Mouse (Mus musculus): ENCODE data around the gene Dclk3. TPM values are rescaled to one million over a fixed set of nuclear protein-coding genes. Genes with fewer than 3 reads are reported as not detected.

Gene Dclk3
- total RNA-seq, 2 experiments from 2014 or later = 0.16 to 0.59 TPM

DNA sequence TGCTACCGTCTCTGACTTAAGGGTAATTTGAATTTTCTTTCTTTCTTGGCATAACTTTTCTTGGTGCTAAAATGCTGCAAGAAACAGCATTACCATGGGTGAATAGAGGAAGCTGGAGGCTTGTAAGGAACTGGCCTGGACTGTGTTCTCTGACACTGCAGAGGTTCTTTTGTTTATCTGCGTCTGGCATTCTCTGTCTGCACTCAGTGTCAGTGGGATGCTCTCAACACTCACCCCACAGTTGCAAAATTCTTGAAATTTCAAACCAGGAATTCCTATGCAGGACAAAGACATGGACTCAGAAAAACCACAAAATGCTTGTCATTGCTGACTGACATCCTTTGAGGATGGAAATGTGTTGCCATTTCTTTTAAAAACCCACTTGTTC is 9.5 kb upstream of the Dclk3 start:
- intact Hi-C loops (cut with DNase I) = loop anchor here (5.0 kb wide), 1 partner anchor 48 kb away; no protein-coding TSS in a partner anchor
- no peak for DNase-seq (ENCODE audit: low spot score)

GRCm38 (mm10) chr9:111435429-111435828 is 3.5 kb upstream of the Dclk3 start:
- intact Hi-C loops (cut with DNase I) = no loop called here
- DNase-seq (ENCODE audit: low spot score) = no peak

GRCm38 (mm10) chr9:111439836-111440201 is 938 bp downstream of the Dclk3 start:
- intact Hi-C loops (cut with DNase I) = no loop called here
- DNase-seq (ENCODE audit: low spot score) = no peak

GRCm38 (mm10) chr9:111440446-111440845 is 1.6 kb downstream of the Dclk3 start:
- DNase-seq (ENCODE audit: low spot score) = no peak
- intact Hi-C loops (cut with DNase I) = no loop called here

GRCm38 (mm10) chr9:111441151-111441550 is 2.3 kb downstream of the Dclk3 start:
- DNase-seq (ENCODE audit: low spot score) = no peak
- intact Hi-C loops (cut with DNase I) = no loop called here

- DNase-seq (ENCODE audit: low spot score) = no peak
- intact Hi-C loops (cut with DNase I) = no loop called here
Observed at GRCm38 (mm10) chr9:111446204-111446603, 7.3 kb downstream of the Dclk3 start.

- intact Hi-C loops (cut with DNase I) = no loop called here
- no peak for DNase-seq (ENCODE audit: low spot score)
Observed at GRCm38 (mm10) chr9:111448976-111449375, 10.1 kb downstream of the Dclk3 start.

- intact Hi-C loops (cut with DNase I) = no loop called here
Observed at GRCm38 (mm10) chr9:111449880-111450279, 11.0 kb downstream of the Dclk3 start.

GRCm38 (mm10) chr9:111450853-111451404 is 12.0 kb downstream of the Dclk3 start:
- intact Hi-C loops (cut with DNase I) = no loop called here
- no peak for DNase-seq (ENCODE audit: low spot score)

More at GRCm38 (mm10) chr9:111449880-111450279, 11.0 kb downstream of the Dclk3 start:
- DNase-seq (ENCODE audit: low spot score) = no peak

DNA sequence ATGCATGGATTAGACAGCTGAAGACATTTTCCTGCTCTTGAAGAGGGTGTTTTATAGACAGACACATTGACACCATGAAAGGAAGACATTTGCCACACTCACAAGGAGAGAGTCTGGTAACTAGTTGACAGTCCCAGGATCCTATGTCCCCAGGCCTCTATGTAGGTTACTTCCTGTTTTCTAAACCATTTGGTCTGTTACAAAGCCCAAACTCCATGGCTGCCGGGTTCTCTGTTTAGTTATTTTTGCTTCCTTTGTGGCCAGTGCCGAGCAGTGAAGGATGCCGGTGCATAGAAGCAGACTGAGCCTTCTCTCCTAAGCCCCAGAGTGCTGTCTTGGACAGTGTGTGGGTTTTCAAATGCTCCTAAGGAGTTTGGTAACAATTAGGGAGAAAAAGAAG is 15.0 kb downstream of the Dclk3 start:
- DNase-seq (ENCODE audit: low spot score) = no peak
- intact Hi-C loops (cut with DNase I) = no loop called here

DNA sequence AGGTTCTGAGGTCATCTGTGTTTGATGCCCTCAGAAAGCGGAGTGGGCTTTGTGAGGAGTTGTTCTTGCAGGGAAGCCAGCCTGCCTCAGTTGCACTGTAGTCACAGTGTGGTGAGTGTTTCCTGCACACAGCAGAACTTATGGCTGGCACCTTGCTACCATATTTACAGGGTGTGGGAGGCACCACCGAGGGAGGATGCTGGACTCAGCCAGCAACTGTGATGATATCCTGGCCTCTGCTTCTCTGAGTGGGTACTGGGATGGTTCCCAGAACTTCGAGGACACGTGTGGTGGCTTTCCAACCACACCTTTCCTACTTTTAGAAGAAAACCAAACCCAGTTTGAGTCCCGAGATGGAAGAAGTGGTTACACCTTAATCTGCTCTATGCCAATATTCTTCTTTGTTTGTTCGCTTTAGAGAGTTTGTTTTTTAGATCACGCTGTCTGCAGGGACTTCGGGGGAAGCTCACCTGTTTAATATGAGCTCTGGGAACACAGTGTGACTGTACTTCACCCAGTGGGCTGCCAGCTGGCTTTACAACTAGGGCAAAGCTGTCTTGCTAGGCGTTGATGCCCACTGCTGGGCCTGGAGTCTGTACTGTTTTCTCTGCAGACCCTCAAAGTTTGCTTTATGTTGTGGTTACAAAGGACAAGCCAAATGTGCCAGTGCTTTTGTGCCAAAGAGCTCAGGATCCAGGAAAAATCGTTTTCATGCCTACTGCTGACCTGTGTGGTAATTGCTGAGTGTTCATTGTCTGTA is 18.5 kb downstream of the Dclk3 start:
- intact Hi-C loops (cut with DNase I) = no loop called here

DNA sequence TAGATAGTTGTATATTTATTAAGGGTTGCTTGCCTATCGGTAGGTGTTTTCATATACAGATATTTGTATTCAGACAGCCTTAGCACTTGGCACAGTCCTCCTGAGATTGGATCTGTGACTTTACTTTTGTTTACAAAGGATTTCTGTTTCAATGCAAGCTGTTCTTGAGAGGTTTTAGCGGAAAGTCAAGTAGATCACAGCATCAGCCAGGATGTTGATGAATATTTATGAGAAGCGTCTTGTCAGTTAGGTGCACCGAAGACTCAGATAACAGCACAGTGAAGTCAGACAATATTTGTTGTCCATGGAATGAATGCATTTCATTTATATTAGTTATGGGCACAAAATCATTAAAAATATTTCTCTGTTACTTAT is 19.0 kb downstream of the Dclk3 start:
- DNase-seq (ENCODE audit: low spot score) = no peak
- intact Hi-C loops (cut with DNase I) = no loop called here

More for the DNA sequence above, 18.5 kb downstream of the Dclk3 start:
- DNase-seq (ENCODE audit: low spot score) = no peak

DNA sequence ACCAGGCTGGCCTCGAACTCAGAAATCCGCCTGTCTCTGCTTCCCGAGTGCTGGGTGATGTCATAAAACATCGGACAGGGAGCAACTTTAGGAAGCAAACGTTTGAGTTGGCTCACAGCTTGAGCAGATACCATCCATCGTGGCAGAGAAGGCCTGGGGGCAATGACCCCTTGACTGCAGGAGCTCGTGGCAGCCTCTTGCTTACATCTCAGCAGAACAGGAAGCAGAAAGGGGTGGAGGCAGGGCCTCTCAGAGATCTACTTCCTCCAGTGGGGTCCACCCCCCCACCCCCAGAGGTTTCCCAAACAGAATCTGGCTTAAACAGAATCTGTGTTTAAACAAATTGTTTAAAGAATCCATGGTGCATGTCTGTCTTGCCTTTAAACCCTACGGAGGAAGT is 20.6 kb downstream of the Dclk3 start:
- intact Hi-C loops (cut with DNase I) = no loop called here
- DNase-seq (ENCODE audit: low spot score) = no peak

- no peak for DNase-seq (ENCODE audit: low spot score)
- intact Hi-C loops (cut with DNase I) = no loop called here
Observed at GRCm38 (mm10) chr9:111460201-111460814, 21.4 kb downstream of the Dclk3 start.

DNA sequence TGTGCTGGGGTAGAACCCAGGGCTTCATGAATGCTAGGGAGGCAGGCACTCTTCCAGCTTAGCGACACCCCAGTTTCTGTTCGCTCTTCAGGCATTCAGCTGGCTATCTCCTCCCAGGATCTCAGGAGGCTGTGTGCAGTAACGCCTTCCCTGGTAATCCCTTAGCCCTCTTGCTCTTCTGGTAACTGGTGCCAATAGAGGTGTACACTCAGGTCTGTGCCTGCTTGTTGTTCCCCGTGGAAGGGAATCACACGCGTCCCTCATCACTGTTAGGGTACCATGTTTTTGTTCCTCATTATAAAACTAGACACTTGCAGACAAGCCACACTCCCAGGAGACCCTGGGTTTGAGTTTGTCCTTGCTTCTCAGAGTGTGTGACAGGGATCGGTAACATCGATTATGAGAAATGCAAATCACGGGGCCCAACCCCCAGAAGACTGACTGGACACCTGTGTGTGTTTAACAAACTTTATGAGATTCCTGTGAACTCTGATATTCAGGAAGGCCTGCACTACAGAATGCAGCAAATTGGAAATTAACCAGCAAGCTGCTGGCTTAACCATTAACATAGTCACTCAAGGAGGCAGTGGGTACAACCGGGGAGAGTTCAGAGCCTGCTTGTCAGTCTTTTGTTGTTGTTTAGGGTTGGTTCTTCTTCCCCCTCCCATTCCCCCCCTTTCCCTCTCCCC is 22.7 kb downstream of the Dclk3 start:
- DNase-seq (ENCODE audit: low spot score) = no peak
- intact Hi-C loops (cut with DNase I) = no loop called here

- no peak for DNase-seq (ENCODE audit: low spot score)
- intact Hi-C loops (cut with DNase I) = no loop called here
Observed at GRCm38 (mm10) chr9:111465666-111466065, 26.8 kb downstream of the Dclk3 start.

DNA sequence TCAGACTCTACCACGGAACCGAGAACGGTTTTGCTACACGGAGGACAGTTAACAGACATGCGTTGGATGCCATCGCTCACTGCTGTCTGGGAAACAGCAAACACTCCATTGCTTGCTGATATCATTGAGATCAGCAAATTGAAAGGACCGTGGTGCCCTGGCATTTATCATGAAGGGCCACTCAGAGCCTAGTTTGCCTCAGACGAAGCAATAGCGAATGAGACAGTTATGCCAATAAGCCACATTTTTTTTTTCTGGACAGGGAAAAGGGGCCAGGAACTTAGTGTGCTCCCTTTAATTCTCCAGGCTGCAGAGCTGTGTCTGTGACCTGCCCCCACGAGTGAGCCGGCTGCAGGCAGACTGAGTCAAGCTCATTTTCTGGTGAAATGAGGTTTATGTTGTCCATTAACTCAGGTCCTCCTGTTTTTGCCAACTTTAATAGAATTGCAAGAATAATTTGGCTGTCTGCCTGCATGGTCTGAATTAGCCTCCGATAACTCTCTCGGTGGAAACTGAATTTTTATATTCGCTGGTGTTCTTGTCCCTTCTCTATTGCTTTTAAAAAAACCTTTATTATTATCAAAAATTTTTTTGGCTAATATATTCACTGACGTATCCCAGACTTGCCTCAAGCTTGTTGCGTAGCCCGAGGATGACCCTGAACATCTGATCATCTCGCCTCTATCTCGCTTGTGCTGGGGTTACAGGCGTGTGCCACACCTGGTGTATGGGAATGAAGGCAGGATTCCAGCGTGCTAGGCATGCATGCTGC is 35.0 kb downstream of the Dclk3 start:
- intact Hi-C loops (cut with DNase I) = no loop called here
- no peak for DNase-seq (ENCODE audit: low spot score)

DNA sequence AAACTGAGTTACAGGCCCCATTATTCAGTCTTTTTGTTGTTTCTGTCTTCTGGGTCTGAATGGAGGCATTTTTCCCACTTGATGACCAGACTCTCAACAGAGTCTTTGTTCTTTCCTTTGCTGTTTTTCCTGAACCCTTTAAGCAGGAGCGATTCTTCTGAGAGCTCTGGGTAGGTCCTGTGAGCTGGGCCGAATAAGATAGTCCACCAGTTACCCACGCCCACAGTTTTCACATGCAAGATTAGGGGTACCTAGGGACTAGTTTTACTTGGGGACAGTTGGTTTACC is 35.5 kb downstream of the Dclk3 start:
- intact Hi-C loops (cut with DNase I) = no loop called here
- DNase-seq (ENCODE audit: low spot score) = no peak

DNA sequence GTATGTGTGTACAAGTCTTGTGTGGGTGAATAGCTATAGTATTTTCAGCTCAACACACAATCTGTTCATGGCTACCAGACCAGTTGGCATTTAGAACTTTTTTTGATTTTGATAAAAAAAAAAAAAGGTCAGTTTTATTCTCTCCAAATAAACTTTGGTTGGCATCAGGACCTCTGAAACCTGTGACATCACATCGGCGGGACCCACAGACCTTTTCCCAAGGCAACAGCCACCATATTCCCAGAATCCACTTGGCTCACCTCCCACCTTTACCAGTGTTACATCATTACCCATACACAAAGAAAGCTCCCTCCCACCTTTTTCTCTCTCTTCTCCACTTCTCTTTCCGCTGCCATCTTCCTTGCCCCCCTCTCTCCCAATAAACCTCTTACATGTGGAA is 36.4 kb downstream of the Dclk3 start:
- DNase-seq (ENCODE audit: low spot score) = no peak
- intact Hi-C loops (cut with DNase I) = loop anchor here (5.0 kb wide), 1 partner anchor 48 kb away; no protein-coding TSS in a partner anchor

DNA sequence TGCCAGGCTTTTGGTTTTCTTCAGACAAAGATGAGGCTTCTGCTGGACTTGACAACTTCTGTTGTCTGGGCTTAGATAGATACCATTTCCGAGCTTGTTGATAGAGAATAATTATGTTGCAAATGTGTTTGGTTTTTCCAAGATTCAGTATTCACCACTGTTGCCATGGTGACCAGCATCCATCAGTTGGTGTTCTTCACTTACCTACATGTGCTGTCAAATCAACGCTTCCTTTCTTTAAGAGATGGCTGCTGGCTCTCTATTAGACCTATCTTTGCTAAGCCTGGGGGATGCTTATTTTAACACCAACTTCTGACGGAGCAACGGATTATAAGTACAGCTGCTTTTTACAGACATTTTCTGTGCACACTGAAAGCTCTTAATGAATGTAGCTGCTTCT is 37.1 kb downstream of the Dclk3 start:
- intact Hi-C loops (cut with DNase I) = loop anchor here (5.0 kb wide), 1 partner anchor 49 kb away; no protein-coding TSS in a partner anchor
- no peak for DNase-seq (ENCODE audit: low spot score)
